8 mouse cellular contexts compared by ENCODE assay signal in genomic region chr19:16028746-16029252, GRCm38 (mm10). TPM values are rescaled to one million over a fixed set of nuclear protein-coding genes. Genes with fewer than 3 reads are reported as not detected.
DNase-seq lines count a peak whose midpoint lies in the region; ATAC-seq lines count a peak whose summit lies in the region.

No protein-coding gene starts in this region.

- no peaks in the 10 kb centered on the region for H3K9me3 ChIP-seq in heart, embryonic 14.5 days (ENCODE audit: control insufficient read depth, low read length)
- no peaks in the 10 kb centered on the region for H3K9me3 ChIP-seq in heart, embryonic 15.5 days (replicated peaks)
- no peaks in the 10 kb centered on the region for H3K9me3 ChIP-seq in liver, embryonic 15.5 days (replicated peaks)
- H3K9me3 ChIP-seq in stomach, embryonic 14.5 days (ENCODE audit: control insufficient read depth, low read depth, low read length), result no peaks in the 10 kb centered on the region

- no peak for DNase-seq in heart, postnatal 25 days (ENCODE audit: low spot score)
- peak; percentile 5 for DNase-seq in ZHBTc4 (ENCODE audit: low read depth, low spot score)
- DNase-seq in adrenal gland, postnatal 4 days (ENCODE audit: low spot score in 2 of 2), result no peak
- DNase-seq in urinary bladder, postnatal 14 days (ENCODE audit: low spot score), result no peak

- no peak for ATAC-seq in heart, embryonic 14.5 days (ENCODE audit: insufficient number of reproducible peaks, insufficient read depth, low FRiP score, low read depth)
- ATAC-seq in heart, embryonic 15.5 days (replicated peaks; ENCODE audit: insufficient number of reproducible peaks, insufficient read depth, low FRiP score, low read depth), result no peak
- ATAC-seq in liver, embryonic 15.5 days (ENCODE audit: insufficient read depth), result no peak
- no peak for ATAC-seq in stomach, embryonic 14.5 days (ENCODE audit: insufficient number of reproducible peaks, insufficient read depth, low FRiP score, low read depth)

- H3K27me3 ChIP-seq in heart, embryonic 14.5 days (ENCODE audit: control insufficient read depth, insufficient read depth, low read length), result no peaks in the 10 kb centered on the region
- no peaks in the 10 kb centered on the region for H3K27me3 ChIP-seq in heart, embryonic 15.5 days
- H3K27me3 ChIP-seq in liver, embryonic 15.5 days, result no peaks in the 10 kb centered on the region
- no peaks in the 10 kb centered on the region for H3K27me3 ChIP-seq in stomach, embryonic 14.5 days (ENCODE audit: control insufficient read depth, insufficient read depth, low read length)

- H3K27ac ChIP-seq in heart, embryonic 14.5 days (replicated peaks in 1 of 2; ENCODE audit: control insufficient read depth in 1 of 2, insufficient read depth in 1 of 2, low read depth in 2 of 2, low read length in 2 of 2), result no peak overlapping the region
- H3K27ac ChIP-seq in heart, embryonic 15.5 days, result no peak overlapping the region
- H3K27ac ChIP-seq in liver, embryonic 15.5 days (replicated peaks), result no peak overlapping the region
- no peak overlapping the region for H3K27ac ChIP-seq in stomach, embryonic 14.5 days (ENCODE audit: low read length)

- peak overlapping the region; percentile 56 for H3K4me2 ChIP-seq in heart, embryonic 14.5 days (ENCODE audit: low read length)
- peak overlapping the region; percentile 60 for H3K4me2 ChIP-seq in heart, embryonic 15.5 days
- peak overlapping the region; percentile 60 for H3K4me2 ChIP-seq in liver, embryonic 15.5 days
- H3K4me2 ChIP-seq in stomach, embryonic 14.5 days (replicated peaks; ENCODE audit: low read depth, low read length), result peak overlapping the region; percentile 44

- no peaks in the 10 kb centered on the region for H3K36me3 ChIP-seq in heart, embryonic 14.5 days (ENCODE audit: control insufficient read depth, insufficient read depth, low read length)
- no peaks in the 10 kb centered on the region for H3K36me3 ChIP-seq in heart, embryonic 15.5 days
- no peaks in the 10 kb centered on the region for H3K36me3 ChIP-seq in liver, embryonic 15.5 days (replicated peaks)
- no peaks in the 10 kb centered on the region for H3K36me3 ChIP-seq in stomach, embryonic 14.5 days (ENCODE audit: control insufficient read depth, insufficient read depth, low read length)

- 49% methylated on average over 5 of the region's 5 CpGs for WGBS in heart, embryonic 14.5 days
- 48% methylated on average over 5 of the region's 5 CpGs for WGBS in heart, embryonic 15.5 days
- WGBS in liver, embryonic 15.5 days (ENCODE audit: insufficient replicate concordance), result 31% methylated on average over 5 of the region's 5 CpGs
- WGBS in stomach, embryonic 14.5 days, result 46% methylated on average over 5 of the region's 5 CpGs

- intact Hi-C loops in heart, postnatal 25 days (cut with DNase I), result no loop called here

- H3K4me1 ChIP-seq in heart, embryonic 14.5 days (ENCODE audit: control insufficient read depth in 2 of 2, insufficient read depth in 2 of 2, low read length in 2 of 2), result no peaks in the 10 kb centered on the region
- H3K4me1 ChIP-seq in heart, embryonic 15.5 days (replicated peaks), result no peaks in the 10 kb centered on the region
- peaks cover 4% of the 10 kb centered on the region; the same call in 1 of the 2 replicates for H3K4me1 ChIP-seq in liver, embryonic 15.5 days (replicated peaks)
- no peaks in the 10 kb centered on the region for H3K4me1 ChIP-seq in stomach, embryonic 14.5 days (ENCODE audit: control insufficient read depth, insufficient read depth, low read length)

- H3K9ac ChIP-seq in heart, embryonic 14.5 days (ENCODE audit: low read length), result peak overlapping the region; percentile 53
- peak overlapping the region; percentile 34; the same call in 1 of the 2 replicates for H3K9ac ChIP-seq in heart, embryonic 15.5 days
- H3K9ac ChIP-seq in liver, embryonic 15.5 days, result peak overlapping the region; percentile 27; the same call in 1 of the 2 replicates
- no peak overlapping the region for H3K9ac ChIP-seq in stomach, embryonic 14.5 days (replicated peaks; ENCODE audit: low read depth, low read length)

- H3K4me3 ChIP-seq in heart, embryonic 14.5 days (ENCODE audit: control insufficient read depth in 1 of 2, insufficient read depth in 1 of 2, low read depth in 1 of 2, low read length in 2 of 2), result peak overlapping the region; percentile 34 to 44; a peak in 3 of 4 replicates
- H3K4me3 ChIP-seq in heart, embryonic 15.5 days, result peak overlapping the region; percentile 49
- H3K4me3 ChIP-seq in liver, embryonic 15.5 days (replicated peaks), result peak overlapping the region; percentile 55
- peak overlapping the region; percentile 23 for H3K4me3 ChIP-seq in stomach, embryonic 14.5 days (ENCODE audit: low read depth, low read length)

RNA-seq across cellular contexts. Expression of gene Cep78, which starts 44.0 kb away (rescaled TPM):
- 12.4 and 12.7 TPM in 2 replicates for polyA plus RNA-seq in heart, embryonic 14.5 days (2014; fragmentation: Nextera tagmentation; extraction: Ambion mirVana)
- 1 to 10 TPM; 4.3 to 4.6 TPM for total RNA-seq in heart, postnatal 25 days (2021)
- 9.8 and 14.4 TPM in 2 replicates for polyA plus RNA-seq in heart, embryonic 15.5 days (2015; fragmentation: Nextera tagmentation; extraction: Ambion mirVana)
- 7.3 and 7.8 TPM in 2 replicates for polyA plus RNA-seq in liver, embryonic 15.5 days (2015; fragmentation: Nextera tagmentation; extraction: Ambion mirVana)
- 25.7 and 26.1 TPM in 2 replicates for polyA plus RNA-seq in stomach, embryonic 14.5 days (2014; fragmentation: Nextera tagmentation; extraction: Ambion mirVana)
- 10 to 100 TPM; 16.2 to 17.2 TPM for total RNA-seq in adrenal gland, postnatal 4 days (2021)
